Mouse (Mus musculus) bone marrow, adult 2 months (tissue): ENCODE results near the gene Pgap2.

Experiments used
- CTCF ChIP-seq: fragments of 200-500 bp; IDR thresholded peaks from 2 replicates; pipeline ENCODE4 v1.5.1; 2011; ENCODE audit warnings: low read length, control low read depth; ENCODE audit not compliant: control insufficient read depth, insufficient read depth
- POLR2A ChIP-seq: fragments of 200-500 bp; IDR thresholded peaks from 2 replicates; pipeline ENCODE4 v1.6.1; 2011; ENCODE audit warnings: low read depth, mild to moderate bottlenecking, control low read depth, low read length, borderline replicate concordance; ENCODE audit not compliant: control insufficient read depth

- no peak for TF ChIP-seq CTCF
- no peak for TF ChIP-seq POLR2A
Observed at GRCm38 (mm10) chr7:102233059-102233458, 23.1 kb downstream of the Pgap2 start.
